ENCODE assay signal across 9 mouse cellular contexts in genomic region chr7:141328373-141328990, GRCm38 (mm10). TPM values are rescaled to one million over a fixed set of nuclear protein-coding genes. Genes with fewer than 3 reads are reported as not detected.
DNase-seq lines count a peak whose midpoint lies in the region; ATAC-seq and TF ChIP-seq lines count a peak whose summit lies in the region.
"Had no signal": no experiment of that assay in that cellular context is flagged by ENCODE, and none has a peak within 500 bp of the region (broad histone marks: within the 10 kb centered on the region; RNA-seq: fewer than 3 reads in every experiment).

No protein-coding gene starts in this region.

- H3K36me3 ChIP-seq in thymus, adult 2 months (ENCODE audit: control insufficient read depth, insufficient read depth, low read length): peaks cover 7% of the 10 kb centered on the region
- H3K36me3 ChIP-seq in limb, embryonic 14.5 days (ENCODE audit: control insufficient read depth, insufficient read depth, low read length): peaks cover 18% of the 10 kb centered on the region; the same call in 1 of the 2 replicates

- no peaks in the 10 kb centered on the region for H3K9me3 ChIP-seq in limb, embryonic 14.5 days (ENCODE audit: control insufficient read depth, low read length)

- peak overlapping the region; percentile 62 for H3K4me3 ChIP-seq in thymus, adult 2 months (ENCODE audit: control insufficient read depth, insufficient read depth, low read length)
- H3K4me3 ChIP-seq in limb, embryonic 14.5 days (replicated peaks; ENCODE audit: low read length): peak overlapping the region; percentile 66

- peak; percentile 5; the same call in 1 of the 2 replicates for ATAC-seq in frontal cortex, adult (ENCODE audit: low TSS enrichment)
- ATAC-seq in limb, embryonic 14.5 days (ENCODE audit: low FRiP score, low read depth): peak; percentile 18

- peak overlapping the region; percentile 99 for H3K4me2 ChIP-seq in limb, embryonic 14.5 days (replicated peaks; ENCODE audit: low read depth, low read length, severe bottlenecking)

- peaks cover 12% of the 10 kb centered on the region for H3K4me1 ChIP-seq in thymus, adult 2 months (replicated peaks; ENCODE audit: control insufficient read depth, insufficient read depth, low read length)
- peaks cover 19% of the 10 kb centered on the region for H3K4me1 ChIP-seq in limb, embryonic 14.5 days (ENCODE audit: control insufficient read depth, insufficient read depth, low read length)

- H3K9ac ChIP-seq in limb, embryonic 14.5 days (ENCODE audit: low read depth, low read length, severe bottlenecking): peak overlapping the region; percentile 95

- TF ChIP-seq POLR2A in thymus, adult 2 months (IDR thresholded peaks at IDR 0.05; ENCODE audit: control insufficient read depth, extremely low read depth, insufficient read depth, low read length, poor library complexity): no peak
- no peak for TF ChIP-seq POLR2A in limb, embryonic 14.5 days (IDR thresholded peaks at IDR 0.05; ENCODE audit: borderline replicate concordance, extremely low read depth, insufficient read depth, insufficient read length)

- H3K27ac ChIP-seq in thymus, adult 2 months (ENCODE audit: control insufficient read depth, insufficient read depth, low read length): peak overlapping the region; percentile 28; the same call in 1 of the 2 replicates
- H3K27ac ChIP-seq in limb, embryonic 14.5 days (replicated peaks; ENCODE audit: low read depth, low read length): peak overlapping the region; percentile 100

- intact Hi-C loops in left cerebral cortex, postnatal 4 days (cut with DNase I): no loop called here

- no peak for TF ChIP-seq CTCF in thymus, adult 2 months (IDR thresholded peaks at IDR 0.05; ENCODE audit: borderline replicate concordance, control insufficient read depth, extremely low read depth, insufficient read depth, low read length, poor library complexity)

- 17% methylated on average over 24 of the region's 24 CpGs for WGBS in thymus, adult 2 months
- 15% methylated on average over 24 of the region's 24 CpGs for WGBS in limb, embryonic 14.5 days

- no peaks in the 10 kb centered on the region for H3K27me3 ChIP-seq in thymus, adult 2 months (ENCODE audit: control insufficient read depth, insufficient read depth, low read length)
- H3K27me3 ChIP-seq in limb, embryonic 14.5 days (ENCODE audit: control insufficient read depth, insufficient read depth, low read length): no peaks in the 10 kb centered on the region

- no peak for DNase-seq in frontal cortex, postnatal 36 days (ENCODE audit: low spot score in 2 of 2)
- no peak for DNase-seq in thymus, adult 2 months
- DNase-seq in thymus, adult 18-20 months: no peak
- DNase-seq in limb, embryonic 14.5 days (ENCODE audit: low spot score): no peak
- no peak for DNase-seq in urinary bladder, postnatal 25 days (ENCODE audit: low spot score)
- no peak for DNase-seq in left cerebral cortex, postnatal 4 days
- DNase-seq in cerebellum, postnatal 36 days: no peak

RNA-seq across cellular contexts. Expression of gene Tmem80, which starts 0.9 kb away (rescaled TPM):
- 78.1 and 81.8 TPM in 2 replicates for polyA plus RNA-seq in thymus, adult 2 months (2012; rRNA removed)
- polyA plus RNA-seq in limb, embryonic 14.5 days (2012; rRNA removed): 55.6 and 59.5 TPM in 2 replicates
- polyA plus RNA-seq in limb, embryonic 14.5 days (2014; fragmentation: Nextera tagmentation; extraction: Ambion mirVana): 23.4 and 23.6 TPM in 2 replicates
- total RNA-seq in left cerebral cortex, postnatal 4 days (2021): 10 to 100 TPM; 21.1 to 21.9 TPM

RNA-seq across cellular contexts. Expression of gene Deaf1, which starts 1.0 kb away (rescaled TPM):
- 34.9 and 40.2 TPM in 2 replicates for polyA plus RNA-seq in thymus, adult 2 months (2012; rRNA removed)
- 47.0 TPM in 2 replicates for polyA plus RNA-seq in limb, embryonic 14.5 days (2012; rRNA removed)
- polyA plus RNA-seq in limb, embryonic 14.5 days (2014; fragmentation: Nextera tagmentation; extraction: Ambion mirVana): 82.6 and 89.1 TPM in 2 replicates
- 100 to 1,000 TPM; 246 to 267 TPM for total RNA-seq in left cerebral cortex, postnatal 4 days (2021)

RNA-seq across cellular contexts. Expression of gene Eps8l2, which starts 10.2 kb away (rescaled TPM):
- polyA plus RNA-seq in thymus, adult 2 months (2012; rRNA removed): 20.2 and 25.4 TPM in 2 replicates
- 20.3 and 22.4 TPM in 2 replicates for polyA plus RNA-seq in limb, embryonic 14.5 days (2012; rRNA removed)
- 17.0 and 19.0 TPM in 2 replicates for polyA plus RNA-seq in limb, embryonic 14.5 days (2014; fragmentation: Nextera tagmentation; extraction: Ambion mirVana)
- total RNA-seq in left cerebral cortex, postnatal 4 days (2021): under 1 TPM; 0.86 to 0.97 TPM

RNA-seq across cellular contexts. Expression of gene Drd4, which starts 36.7 kb away (rescaled TPM):
- 0.18 and 0.47 TPM in 2 replicates for polyA plus RNA-seq in thymus, adult 2 months (2012; rRNA removed)
- polyA plus RNA-seq in limb, embryonic 14.5 days (2012; rRNA removed): 3.1 and 4.0 TPM in 2 replicates
- 1.5 and 2.0 TPM in 2 replicates for polyA plus RNA-seq in limb, embryonic 14.5 days (2014; fragmentation: Nextera tagmentation; extraction: Ambion mirVana)
- total RNA-seq in left cerebral cortex, postnatal 4 days (2021): under 1 TPM; 0.48 to 0.54 TPM
- total RNA-seq: megakaryocyte-erythroid progenitor cell, adult 5-6 weeks had no signal

RNA-seq across cellular contexts. Expression of gene Sct, which starts 49.5 kb away (rescaled TPM):
- 10.3 and 10.6 TPM in 2 replicates for polyA plus RNA-seq in thymus, adult 2 months (2012; rRNA removed)
- 17.5 and 17.6 TPM in 2 replicates for polyA plus RNA-seq in limb, embryonic 14.5 days (2012; rRNA removed)
- 14.2 and 17.3 TPM in 2 replicates for polyA plus RNA-seq in limb, embryonic 14.5 days (2014; fragmentation: Nextera tagmentation; extraction: Ambion mirVana)
- total RNA-seq in left cerebral cortex, postnatal 4 days (2021): under 1 TPM; 0.62 to 0.86 TPM
- total RNA-seq: megakaryocyte-erythroid progenitor cell, adult 5-6 weeks had no signal
